Mouse (Mus musculus) forebrain, embryonic 11.5 days (tissue): ENCODE results near the gene Htr6. TPM values are rescaled to one million over a fixed set of nuclear protein-coding genes. Genes with fewer than 3 reads are reported as not detected.
A peak's percentile ranks its signal among the peaks of the same experiment; 100 is the strongest.

Source experiments
- ATAC-seq: fragments of 200-750 bp; cut with Nextera tagmentation; replicated peaks from 2 replicates; pipeline ENCODE4 v1.8.0; 2017; ENCODE audit warnings: moderate TSS enrichment; ENCODE audit not compliant: low FRiP score
- DNase-seq: peaks from one replicate; pipeline ENCODE4 v3.0.0-alpha.2; 2017; ENCODE audit warnings: low spot score
- H3K27ac ChIP-seq: fragments of 300-500 bp; sonication (generic); 2 replicates; pipeline ENCODE4 v1.5.1; 2014; ENCODE audit warnings: low read depth, low read length
- H3K27me3 ChIP-seq: fragments of 300-500 bp; sonication (generic); 2 replicates; pipeline ENCODE4 v1.6.1; 2014; ENCODE audit warnings: mild to moderate bottlenecking, low read length, mixed read lengths; ENCODE audit not compliant: control insufficient read depth, insufficient read depth
- H3K36me3 ChIP-seq: fragments of 300-500 bp; sonication (generic); 2 replicates; pipeline ENCODE4 v1.6.1; 2014; ENCODE audit warnings: mild to moderate bottlenecking, low read length, moderate library complexity, mixed read lengths; ENCODE audit not compliant: control insufficient read depth, insufficient read depth
- H3K4me1 ChIP-seq: fragments of 300-500 bp; sonication (generic); replicated peaks from 2 replicates; pipeline ENCODE4 v1.6.1; 2014; ENCODE audit warnings: low read length, mixed read lengths; ENCODE audit not compliant: control insufficient read depth, insufficient read depth
- H3K4me2 ChIP-seq: fragments of 300-500 bp; sonication (generic); 2 replicates; pipeline ENCODE4 v1.6.1; 2014; ENCODE audit warnings: low read depth, mild to moderate bottlenecking, low read length, moderate library complexity, mixed read lengths; ENCODE audit not compliant: severe bottlenecking
- H3K4me3 ChIP-seq: fragments of 300-500 bp; sonication (generic); 2 replicates; pipeline ENCODE4 v1.5.1; 2014; ENCODE audit warnings: low read depth, low read length
- H3K9ac ChIP-seq: fragments of 300-500 bp; sonication (generic); 2 replicates; pipeline ENCODE4 v1.6.1; 2014; ENCODE audit warnings: low read length
- H3K9me3 ChIP-seq: fragments of 300-500 bp; sonication (generic); 2 replicates; pipeline ENCODE4 v1.6.1; 2016; ENCODE audit warnings: low read length, mixed read lengths; ENCODE audit not compliant: control insufficient read depth
- WGBS: fragments of 180-500 bp; shearing (Covaris S2); extraction: QIAGEN DNeasy Blood & Tissue Kit; methylation state at CpG from one replicate; pipeline ENCODE4 v1.1.7; 2014; 5-methylcytosine and 5-hydroxymethylcytosine counted together
- polyA plus RNA-seq: library from polyadenylated mRNA; unstranded; fragments of >200 nt; fragmentation: Nextera tagmentation; extraction: Ambion mirVana; gene quantifications from 2 replicates; pipeline ENCODE4 v1.2.1, GENCODE M21; 2014

Gene Htr6
- 0.27 TPM in 1 of 2 replicates, not detected in the other for polyA plus RNA-seq

DNA sequence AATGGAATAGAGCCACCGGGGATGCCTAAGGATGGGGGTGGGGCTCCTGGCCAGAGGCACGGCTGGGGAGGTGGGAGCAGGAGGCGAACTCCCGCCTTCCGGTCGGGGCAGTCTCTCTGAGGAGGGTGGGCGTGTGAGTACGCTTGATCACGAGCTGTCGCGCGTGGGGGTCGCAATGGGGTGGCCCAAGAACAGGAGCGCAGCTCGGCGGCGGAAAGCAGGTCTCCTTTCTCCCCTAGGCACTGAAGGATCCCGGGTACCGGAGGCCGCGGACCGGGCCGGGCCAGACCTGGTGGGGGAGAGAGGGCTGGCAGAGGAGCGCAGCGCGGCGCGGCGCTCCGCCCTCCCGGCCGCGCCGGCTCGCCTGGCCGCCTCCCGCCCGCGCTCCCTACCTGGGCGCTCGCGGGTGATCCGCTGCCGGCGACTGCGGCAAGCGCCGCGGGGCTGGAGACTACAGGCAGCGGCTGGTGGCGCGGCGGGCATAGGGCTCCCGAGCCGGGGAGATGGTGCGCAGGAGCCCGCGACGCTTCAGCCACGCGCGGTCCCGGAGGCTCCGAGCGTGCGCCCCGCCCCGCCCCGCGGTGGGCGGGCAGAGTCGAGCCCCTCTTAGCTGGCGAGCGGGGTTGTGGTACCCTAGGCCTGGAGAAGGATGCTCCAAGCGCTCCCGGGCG, at the start of gene Htr6:
Htr6 (minus strand) TSS at position 530 of the 671 bp plus-strand sequence.
- no peak within 1 kb of the TSS for H3K27ac ChIP-seq
- no peaks in the 10 kb centered on the region for H3K36me3 ChIP-seq
- peaks cover 8% of the 10 kb centered on the region; the same call in 1 of the 2 replicates for H3K4me1 ChIP-seq
- H3K4me3 ChIP-seq = peak within 1 kb of the TSS; percentile 45
- peak within 1 kb of the TSS; percentile 82 for H3K4me2 ChIP-seq
- no peak within 1 kb of the TSS; the same call in 1 of the 2 replicates for H3K9ac ChIP-seq
- no peaks in the 10 kb centered on the region for H3K9me3 ChIP-seq
- DNase-seq (peak; percentile 63), ATAC-seq (no peak)
- H3K27me3 ChIP-seq = peaks cover 45% of the 10 kb centered on the region
- under 1% methylated on average over 74 of the region's 77 CpGs for WGBS

DNA sequence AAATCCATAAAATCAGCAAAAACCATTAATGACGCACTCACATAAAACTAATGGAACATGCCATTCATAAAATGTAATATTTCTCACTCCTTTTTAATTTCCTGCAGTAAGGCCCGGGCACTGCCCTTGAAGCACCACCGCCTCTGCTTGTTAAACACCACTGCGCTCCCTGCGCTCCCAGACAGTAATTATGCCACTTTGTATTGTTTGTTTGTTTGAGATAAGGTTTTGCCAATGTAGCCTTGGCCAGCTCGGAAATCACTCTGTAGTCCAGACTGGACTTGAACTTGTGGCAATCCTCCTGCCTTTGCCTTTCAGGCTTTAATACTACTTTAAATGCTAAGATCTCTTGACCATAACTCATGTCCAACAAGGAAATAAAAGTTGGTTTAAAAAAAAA, 49.6 kb upstream of the Htr6 start:
- Histone ChIP-seq H3K27me3 (no peaks in the 10 kb centered on the region), H3K9me3 (no peaks in the 10 kb centered on the region; the same call in 1 of the 2 replicates), H3K4me3 (no peak overlapping the region), H3K9ac (no peak overlapping the region), H3K27ac (no peak overlapping the region), H3K36me3 (no peaks in the 10 kb centered on the region), H3K4me2 (no peak overlapping the region), H3K4me1 (peaks cover 4% of the 10 kb centered on the region; the same call in 1 of the 2 replicates)
- WGBS = 95% methylated on average over 6 of the region's 6 CpGs
- no peak for DNase-seq
- ATAC-seq = no peak

DNA sequence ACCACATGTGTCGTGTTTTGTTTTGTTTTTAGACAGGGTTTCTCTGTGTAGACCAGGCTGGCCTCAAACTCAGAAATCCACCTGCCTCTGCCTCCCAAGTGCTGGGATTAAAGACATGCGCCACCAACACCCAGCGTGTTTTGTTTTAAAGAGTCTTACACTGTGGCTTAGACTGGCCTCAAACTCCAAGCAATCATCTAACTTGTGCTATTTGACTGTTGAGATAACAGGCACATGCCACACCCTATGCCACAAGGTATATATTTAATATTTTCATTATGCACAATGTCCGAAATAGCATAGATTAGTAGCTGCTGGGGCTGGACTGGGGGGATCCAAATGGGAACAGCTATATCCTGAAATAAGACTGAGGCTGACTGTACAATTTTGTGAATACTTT, 47.2 kb upstream of the Htr6 start:
- Histone ChIP-seq H3K27ac (no peak overlapping the region), H3K4me3 (no peak overlapping the region), H3K9ac (no peak overlapping the region), H3K4me1 (no peaks in the 10 kb centered on the region), H3K4me2 (no peak overlapping the region), H3K9me3 (no peaks in the 10 kb centered on the region; the same call in 1 of the 2 replicates), H3K27me3 (no peaks in the 10 kb centered on the region), H3K36me3 (no peaks in the 10 kb centered on the region)
- DNase-seq = no peak
- 95% methylated on average over 4 of the region's 4 CpGs for WGBS
- no peak for ATAC-seq

DNA sequence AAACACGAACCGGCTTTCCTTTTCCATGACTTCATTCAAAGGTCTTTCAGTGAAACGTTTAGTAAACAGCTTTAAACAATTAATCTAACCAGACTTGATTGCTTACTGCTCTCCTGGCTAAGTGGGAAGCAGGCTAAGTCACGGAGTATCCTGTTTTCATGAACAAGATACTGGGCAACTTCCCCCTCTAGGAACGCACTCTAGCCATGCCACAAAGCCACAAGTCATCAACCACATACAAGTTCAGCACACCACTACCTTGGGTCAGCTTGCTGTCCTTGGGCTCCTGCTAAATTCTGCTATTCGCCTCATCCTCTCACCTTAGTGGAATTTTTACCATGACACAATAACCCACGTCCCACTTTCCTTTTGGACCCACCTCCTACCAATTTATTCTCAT, 45.6 kb upstream of the Htr6 start:
- Histone ChIP-seq H3K4me1 (no peaks in the 10 kb centered on the region; the same call in 1 of the 2 replicates), H3K27me3 (no peaks in the 10 kb centered on the region), H3K4me3 (no peak overlapping the region), H3K4me2 (no peak overlapping the region), H3K36me3 (no peaks in the 10 kb centered on the region), H3K27ac (no peak overlapping the region), H3K9ac (no peak overlapping the region), H3K9me3 (no peaks in the 10 kb centered on the region)
- ATAC-seq (no peak), DNase-seq (no peak)
- 85% methylated on average over 7 of the region's 7 CpGs for WGBS

DNA sequence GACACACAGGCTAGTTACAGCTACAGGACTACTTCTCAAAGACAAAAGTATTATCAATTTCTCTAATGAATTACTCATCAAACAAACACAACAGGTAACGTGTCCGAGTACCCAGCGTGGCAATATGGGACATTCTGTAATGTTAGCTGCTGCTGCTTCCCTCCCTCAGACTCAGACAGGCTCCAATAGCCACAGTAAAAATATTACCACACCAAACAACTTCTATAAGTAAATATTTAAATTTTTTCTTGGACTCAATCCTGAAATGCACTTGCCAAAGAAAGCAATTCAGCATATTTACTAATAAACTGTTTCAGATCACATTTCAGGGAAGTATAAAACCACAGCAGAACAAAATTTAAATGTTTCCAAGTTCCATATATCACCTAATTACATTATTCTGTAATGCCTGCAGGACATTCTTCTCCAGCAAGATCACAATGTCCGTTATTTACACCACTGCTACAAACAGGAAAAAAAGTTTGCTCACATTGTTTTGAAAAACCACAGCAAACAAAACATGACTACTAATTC, 45.0 kb upstream of the Htr6 start:
- no peak overlapping the region for H3K9ac ChIP-seq
- H3K4me1 ChIP-seq = no peaks in the 10 kb centered on the region; the same call in 1 of the 2 replicates
- H3K4me2 ChIP-seq = no peak overlapping the region
- H3K4me3 ChIP-seq = no peak overlapping the region
- no peak for ATAC-seq
- no peaks in the 10 kb centered on the region for H3K9me3 ChIP-seq
- H3K27me3 ChIP-seq = no peaks in the 10 kb centered on the region
- no peak for DNase-seq
- H3K27ac ChIP-seq = no peak overlapping the region
- H3K36me3 ChIP-seq = no peaks in the 10 kb centered on the region
- 92% methylated on average over 4 of the region's 4 CpGs for WGBS

DNA sequence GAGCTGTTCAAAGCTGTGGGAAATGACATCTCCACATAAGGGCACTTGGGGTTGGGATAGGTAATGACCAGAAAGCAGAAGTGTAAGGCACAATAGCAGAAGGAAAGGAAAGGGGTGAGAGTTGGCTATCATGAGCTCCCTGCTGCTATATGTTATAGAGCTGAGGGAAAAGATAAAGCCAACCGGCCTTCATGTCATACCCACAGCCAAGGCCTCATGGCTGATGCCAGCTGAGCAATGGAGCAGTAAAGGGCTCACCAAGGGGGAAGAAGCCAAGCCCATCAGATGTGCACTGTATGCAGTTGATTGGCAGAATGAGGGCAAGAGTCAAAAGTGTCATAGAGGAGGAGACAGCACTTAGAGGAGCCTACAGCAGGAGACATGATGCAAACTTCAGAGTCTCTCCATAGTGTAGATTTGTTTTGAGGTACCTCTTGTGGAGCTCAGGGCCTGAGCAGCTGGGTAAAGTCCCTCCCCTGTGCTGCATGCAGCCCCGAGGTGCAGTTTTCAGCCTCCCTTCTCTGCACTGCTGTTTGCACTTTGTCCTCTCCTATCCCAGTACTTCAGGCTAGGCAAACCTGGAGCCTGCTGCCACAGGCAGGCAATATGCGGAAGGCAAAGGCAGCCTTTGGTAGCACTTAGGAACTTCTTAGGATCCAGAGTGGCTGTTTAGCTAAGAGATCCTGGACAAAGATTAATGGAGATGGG, 41.1 kb upstream of the Htr6 start:
- no peaks in the 10 kb centered on the region for H3K36me3 ChIP-seq
- H3K4me3 ChIP-seq = no peak overlapping the region
- DNase-seq (no peak), ATAC-seq (no peak)
- H3K9me3 ChIP-seq = no peaks in the 10 kb centered on the region
- H3K27ac ChIP-seq = no peak overlapping the region; the same call in 1 of the 2 replicates
- no peak overlapping the region for H3K9ac ChIP-seq
- 68% methylated on average over 3 of the region's 3 CpGs for WGBS
- H3K4me1 ChIP-seq = peaks cover 2% of the 10 kb centered on the region; the same call in 1 of the 2 replicates
- no peak overlapping the region for H3K4me2 ChIP-seq
- no peaks in the 10 kb centered on the region for H3K27me3 ChIP-seq

DNA sequence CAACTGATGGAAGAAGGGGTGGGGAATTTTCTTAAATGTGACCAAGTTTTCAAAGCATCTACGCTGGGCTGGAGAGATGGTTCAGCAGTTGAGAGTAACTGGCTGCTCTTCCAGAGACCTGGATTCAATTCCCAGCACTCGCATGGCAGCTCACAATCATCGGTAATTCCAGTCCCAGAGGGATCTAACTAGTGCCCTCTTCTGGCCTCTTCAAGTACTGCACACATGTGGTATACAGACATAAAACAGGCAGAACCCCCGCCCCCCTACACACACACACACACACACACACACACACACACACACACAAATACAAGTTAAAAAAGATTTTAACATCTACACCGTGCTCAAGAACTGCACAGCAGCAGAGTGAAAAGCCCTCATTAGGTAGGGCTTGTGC, 40.4 kb upstream of the Htr6 start:
- no peaks in the 10 kb centered on the region for H3K27me3 ChIP-seq
- H3K9ac ChIP-seq = no peak overlapping the region
- ATAC-seq = no peak
- H3K27ac ChIP-seq = no peak overlapping the region
- 84% methylated on average over 5 of the region's 5 CpGs for WGBS
- H3K4me3 ChIP-seq = no peak overlapping the region
- no peak for DNase-seq
- H3K4me2 ChIP-seq = no peak overlapping the region
- no peaks in the 10 kb centered on the region for H3K36me3 ChIP-seq
- H3K4me1 ChIP-seq = peaks cover 2% of the 10 kb centered on the region; the same call in 1 of the 2 replicates
- H3K9me3 ChIP-seq = no peaks in the 10 kb centered on the region

DNA sequence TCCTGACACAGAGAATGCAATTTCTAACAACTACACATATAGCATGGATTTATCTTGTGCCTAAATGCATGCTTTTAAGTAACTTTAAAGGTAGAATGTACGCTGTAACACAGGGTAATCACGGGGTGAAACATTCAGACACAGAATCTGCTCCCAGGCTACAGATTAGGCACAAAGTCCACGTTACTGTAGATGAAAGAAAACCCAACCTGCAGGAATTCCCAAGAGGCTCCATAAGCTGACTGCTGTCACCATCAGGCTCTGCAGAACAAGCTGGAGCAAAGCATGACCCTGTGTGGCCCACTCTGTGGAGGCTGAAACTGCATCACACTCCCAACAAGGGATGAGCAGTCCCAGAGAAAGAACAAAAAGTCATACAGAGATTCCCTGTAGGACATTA, 37.1 kb upstream of the Htr6 start:
- no peak overlapping the region for H3K4me2 ChIP-seq
- WGBS = 86% methylated on average over 3 of the region's 3 CpGs
- H3K4me3 ChIP-seq = no peak overlapping the region
- H3K27me3 ChIP-seq = no peaks in the 10 kb centered on the region
- peaks cover 2% of the 10 kb centered on the region; the same call in 1 of the 2 replicates for H3K4me1 ChIP-seq
- no peak overlapping the region for H3K9ac ChIP-seq
- no peak for DNase-seq
- H3K27ac ChIP-seq = no peak overlapping the region
- H3K9me3 ChIP-seq = no peaks in the 10 kb centered on the region
- H3K36me3 ChIP-seq = no peaks in the 10 kb centered on the region
- ATAC-seq = no peak
